Mouse (Mus musculus): Measurements from ENCODE around the gene Mrpl55.

DNA sequence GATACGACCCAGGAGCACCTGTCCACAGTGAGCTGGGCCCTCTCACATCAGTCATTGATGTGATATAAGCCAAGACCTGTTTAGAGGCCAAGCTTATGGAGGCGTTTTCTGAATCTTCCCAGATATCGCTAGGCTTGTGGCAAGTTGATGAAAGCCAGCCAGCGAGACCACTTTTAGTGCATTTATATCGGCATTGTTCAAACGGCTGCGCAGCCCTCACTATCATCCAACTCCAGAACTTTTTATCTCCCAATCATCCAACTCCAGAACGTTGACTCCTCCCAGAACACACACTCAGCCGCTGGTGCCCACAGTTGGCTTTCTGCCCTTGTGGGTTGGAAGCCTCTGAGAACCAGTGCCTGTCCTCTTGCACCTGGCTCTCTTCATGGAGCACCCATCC is 37.9 kb upstream of the Mrpl55 start:
- TF ChIP-seq POLR2A (IDR thresholded peaks at IDR 0.05; ENCODE audit: extremely low read depth, insufficient read depth, low read length) (no peak), CTCF (IDR thresholded peaks at IDR 0.05; ENCODE audit: extremely low read depth, insufficient read depth, low read length) (no peak)

Data from cortical plate, adult 2 months (tissue).